In genomic region chr5:150232159-150233150, GRCm38 (mm10) we compare ENCODE assay signal across 9 mouse cellular contexts.
DNase-seq lines count a peak whose midpoint lies in the region; ATAC-seq lines count a peak whose summit lies in the region.
"Had no signal": no experiment of that assay in that cellular context is flagged by ENCODE, and none has a peak within 500 bp of the region (broad histone marks: within the 10 kb centered on the region; RNA-seq: fewer than 3 reads in every experiment).

No protein-coding gene starts in this region.

- H3K27ac ChIP-seq in brown adipose tissue, adult 24 weeks (replicated peaks; ENCODE audit: low read depth, low read length), result peak overlapping the region; percentile 90
- H3K27ac ChIP-seq in heart, embryonic 10.5 days, result peak overlapping the region; percentile 36; the same call in 1 of the 2 replicates
- H3K27ac ChIP-seq: embryonic facial prominence, embryonic 15.5 days had no signal

- H3K4me3 ChIP-seq in brown adipose tissue, adult 24 weeks (ENCODE audit: insufficient read depth, low read depth, low read length), result peak overlapping the region; percentile 28; the same call in 1 of the 2 replicates
- H3K4me3 ChIP-seq in heart, embryonic 10.5 days, result peak overlapping the region; percentile 49
- H3K4me3 ChIP-seq: embryonic facial prominence, embryonic 15.5 days had no signal

- peaks cover 14% of the 10 kb centered on the region for H3K4me1 ChIP-seq in brown adipose tissue, adult 24 weeks (ENCODE audit: control insufficient read depth, insufficient read depth, insufficient read length, low read length)
- peaks cover 12% of the 10 kb centered on the region for H3K4me1 ChIP-seq in heart, embryonic 10.5 days

- WGBS in heart, embryonic 10.5 days, result 38% methylated on average over 15 of the region's 21 CpGs

- DNase-seq in left cerebral cortex, postnatal 4 days, result peak; percentile 45
- DNase-seq in left cerebral cortex, postnatal 25 days (ENCODE audit: low spot score in 2 of 2), result no peak
- no peak for DNase-seq in heart, embryonic 10.5 days (ENCODE audit: low spot score)
- peak; percentile 64 for DNase-seq in kidney, postnatal 10 days
- peak; percentile 71 for DNase-seq in testis, postnatal 10 days (ENCODE audit: low spot score)
- no peak for DNase-seq in urinary bladder, postnatal 25 days (ENCODE audit: low spot score)

- no peaks in the 10 kb centered on the region for H3K27me3 ChIP-seq in heart, embryonic 10.5 days (ENCODE audit: insufficient read depth, poor library complexity, severe bottlenecking)
- H3K27me3 ChIP-seq: embryonic facial prominence, embryonic 15.5 days had no signal

- peak; percentile 74 for ATAC-seq in megakaryocyte progenitor cell, adult 5-6 weeks (replicated peaks; ENCODE audit: poor library complexity)

- H3K9me3 ChIP-seq in heart, embryonic 10.5 days, result no peaks in the 10 kb centered on the region
- H3K9me3 ChIP-seq: embryonic facial prominence, embryonic 15.5 days had no signal

- intact Hi-C loops in left cerebral cortex, postnatal 4 days (cut with DNase I), result no loop called here
- intact Hi-C loops in left cerebral cortex, postnatal 25 days (cut with DNase I), result loop anchor here (5.0 kb wide), 1 partner anchor 60 kb away; no protein-coding TSS in a partner anchor

- H3K36me3 ChIP-seq in heart, embryonic 10.5 days, result no peaks in the 10 kb centered on the region
- H3K36me3 ChIP-seq: embryonic facial prominence, embryonic 15.5 days had no signal

Comparison
In these comparisons a context has a peak if more than half of its experiments do, and no peak if none do; other contexts are left out.
1. DNase-seq: peak in left cerebral cortex, postnatal 4 days (single experiment), kidney, postnatal 10 days (single experiment) and testis, postnatal 10 days (single experiment); none in left cerebral cortex, postnatal 25 days (0 of 2), heart, embryonic 10.5 days (single experiment) and urinary bladder, postnatal 25 days (single experiment).